Mouse (Mus musculus) embryonic fibroblast, embryonic 13.5 days (primary cell): Measurements from ENCODE around the gene Nsl1.

Experiments used
- CTCF ChIP-seq: IDR thresholded peaks from 2 replicates; pipeline ENCODE4 v1.5.1; 2011; ENCODE audit warnings: mild to moderate bottlenecking, control low read depth, low read length, moderate library complexity, borderline replicate concordance; ENCODE audit not compliant: insufficient read depth
- POLR2A ChIP-seq: IDR thresholded peaks from 2 replicates; pipeline ENCODE4 v1.6.1; 2011; ENCODE audit warnings: low read depth, mild to moderate bottlenecking, control low read depth, low read length, moderate library complexity

GRCm38 (mm10) chr1:191075199-191075883, 12.5 kb downstream of the Nsl1 start:
- no peak for TF ChIP-seq CTCF
- no peak; the same call in 1 of the 2 replicates for TF ChIP-seq POLR2A
